Comparison of ENCODE assay signal across 13 mouse cellular contexts in genomic region chr3:28369698-28370097, GRCm38 (mm10).
DNase-seq lines count a peak whose midpoint lies in the region; ATAC-seq and TF ChIP-seq lines count a peak whose summit lies in the region.
"Had no signal": no experiment of that assay in that cellular context is flagged by ENCODE, and none has a peak within 500 bp of the region (broad histone marks: within the 10 kb centered on the region; RNA-seq: fewer than 3 reads in every experiment).

No protein-coding gene starts in this region.

- H3K27ac ChIP-seq in cerebellum, adult 2 months (ENCODE audit: insufficient read depth, low read length): no peak overlapping the region
- H3K27ac ChIP-seq: hindbrain, embryonic 10.5 days; limb, embryonic 12.5 days had no signal

- TF ChIP-seq POLR2A in cerebellum, adult 2 months (IDR thresholded peaks at IDR 0.05; ENCODE audit: borderline replicate concordance, insufficient read depth, low read length): no peak

- ATAC-seq in cerebellum, adult (ENCODE audit: insufficient number of reproducible peaks, low FRiP score, low TSS enrichment): no peak

- peak; percentile 53 to 61 for DNase-seq in cerebellum, adult 2 months
- peak; percentile 11 for DNase-seq in ovary, postnatal 36 days (ENCODE audit: low spot score)
- no peak for DNase-seq in ovary, postnatal 14 days (ENCODE audit: low spot score)
- peak; percentile 28 to 54 for DNase-seq in heart, adult 9 months (ENCODE audit: low spot score in 2 of 2)
- DNase-seq in testis, postnatal 10 days (ENCODE audit: low spot score): peak; percentile 70
- DNase-seq in urinary bladder, postnatal 36 days (ENCODE audit: low spot score in 2 of 2): no peak
- no peak for DNase-seq in kidney, postnatal 10 days
- DNase-seq: kidney, adult 18-20 months; lung, embryonic 14.5 days; retina, postnatal 1 day had no signal

- H3K4me3 ChIP-seq in cerebellum, adult 2 months (replicated peaks; ENCODE audit: insufficient read depth, low read depth, low read length): no peak overlapping the region
- H3K4me3 ChIP-seq: hindbrain, embryonic 10.5 days; limb, embryonic 12.5 days had no signal

- WGBS in cerebellum, adult 2 months: 38% methylated on average over 5 of the region's 5 CpGs

- H3K4me1 ChIP-seq in cerebellum, adult 2 months (ENCODE audit: control insufficient read depth, insufficient read depth, low read length): peaks cover 8% of the 10 kb centered on the region
- H3K4me1 ChIP-seq: hindbrain, embryonic 10.5 days; limb, embryonic 12.5 days had no signal

- TF ChIP-seq CTCF in cerebellum, adult 2 months (IDR thresholded peaks at IDR 0.05; ENCODE audit: borderline replicate concordance, insufficient read depth, low read depth, low read length): no peak

- no peaks in the 10 kb centered on the region for H3K27me3 ChIP-seq in cerebellum, adult 2 months (ENCODE audit: control insufficient read depth, insufficient read depth, low read length)
- H3K27me3 ChIP-seq: limb, embryonic 12.5 days had no signal

Comparison
In these comparisons a context has a peak if more than half of its experiments do, and no peak if none do; other contexts are left out.
1. DNase-seq: peak in cerebellum, adult 2 months (2 of 2), ovary, postnatal 36 days (single experiment), heart, adult 9 months (2 of 2) and testis, postnatal 10 days (single experiment); none in ovary, postnatal 14 days (single experiment), urinary bladder, postnatal 36 days (0 of 2) and kidney, postnatal 10 days (single experiment).